Mouse (Mus musculus) heart, adult 2 months (tissue): ENCODE data around the gene Tmem50b. TPM values are rescaled to one million over a fixed set of nuclear protein-coding genes. Genes with fewer than 3 reads are reported as not detected.
A peak's percentile ranks its signal among the peaks of the same experiment; 100 is the strongest.

ENCODE experiments used
- DNase-seq, 2 experiments: peaks; one replicate each; pipeline ENCODE4 v3.0.0; 2021
- H3K27ac ChIP-seq: fragments of 200-600 bp; 2 replicates; pipeline ENCODE4 v1.8.1; 2022
- H3K27me3 ChIP-seq: fragments of 200-500 bp; 2 replicates; pipeline ENCODE4 v1.6.1; 2012; ENCODE audit warnings: mild to moderate bottlenecking, low read length, inconsistent platforms, mixed read lengths; ENCODE audit not compliant: control insufficient read depth, insufficient read depth
- H3K36me3 ChIP-seq: fragments of 200-500 bp; 2 replicates; pipeline ENCODE4 v1.6.1; 2012; ENCODE audit warnings: low read length, inconsistent platforms; ENCODE audit not compliant: control insufficient read depth, insufficient read depth
- H3K4me1 ChIP-seq: fragments of 200-500 bp; 2 replicates; pipeline ENCODE4 v1.6.1; 2011; ENCODE audit warnings: low read length; ENCODE audit not compliant: control insufficient read depth, insufficient read depth
- H3K4me3 ChIP-seq: fragments of 200-600 bp; 2 replicates; pipeline ENCODE4 v1.8.1; 2022
- H3K79me2 ChIP-seq: fragments of 200-500 bp; replicated peaks from 2 replicates; pipeline ENCODE4 v1.6.1; 2012; ENCODE audit warnings: mild to moderate bottlenecking, inconsistent platforms, low read length, moderate library complexity, mixed read lengths; ENCODE audit not compliant: control insufficient read depth, insufficient read depth
- H3K9ac ChIP-seq: fragments of 200-500 bp; 2 replicates; pipeline ENCODE4 v1.6.1; 2012; ENCODE audit warnings: low read depth, mild to moderate bottlenecking, control low read depth, inconsistent platforms, low read length, mixed read lengths
- CTCF ChIP-seq: fragments of 200-600 bp; IDR thresholded peaks from 2 replicates; pipeline ENCODE4 v1.8.1; 2022; ENCODE audit warnings: antibody characterized with exemption, mild to moderate bottlenecking, moderate library complexity
- EP300 ChIP-seq: fragments of 200-500 bp; IDR thresholded peaks from 2 replicates; pipeline ENCODE4 v1.6.1; 2011; ENCODE audit warnings: low read depth, low read length, control low read depth; ENCODE audit not compliant: insufficient read depth
- POLR2A ChIP-seq: fragments of 200-500 bp; IDR thresholded peaks from 2 replicates; pipeline ENCODE4 v1.6.1; 2011; ENCODE audit warnings: mild to moderate bottlenecking, low read depth, low read length, control low read depth; ENCODE audit not compliant: insufficient read depth
- whole genome bisulfite sequencing: fragments of 180-500 bp; shearing (Covaris S2); methylation state at CpG from one replicate; pipeline ENCODE4 v1.1.7; 2018; 5-methylcytosine and 5-hydroxymethylcytosine counted together
- intact Hi-C: fragments of 180-260 bp; cut with DNase I; formaldehyde crosslinking; loops from one replicate; pipeline ENCODE4 v1.15.1; 2025
- polyA plus RNA-seq: library from polyadenylated mRNA; depleted of rRNA; stranded (reverse); fragments of >200 nt; gene quantifications from 2 replicates; pipeline ENCODE4 v1.2.3, GENCODE M21; 2012
- total RNA-seq, 2 experiments: library from RNA; stranded (reverse); gene quantifications; 2 replicates each; pipeline ENCODE4 v1.2.3; 2021

The Tmem50b gene
- total and polyA plus RNA-seq, 3 experiments, result 47.0 to 63.4 (median 62.7) TPM

GRCm38 (mm10) chr16:91595076-91595475 lies 2.5 kb downstream of the Tmem50b start:
- Histone ChIP-seq H3K4me1 (peaks cover 3% of the 10 kb centered on the region; the same call in 1 of the 2 replicates), H3K27me3 (no peaks in the 10 kb centered on the region), H3K9ac (no peak overlapping the region), H3K27ac (no peak overlapping the region), H3K4me3 (no peak overlapping the region), H3K36me3 (no peaks in the 10 kb centered on the region), H3K79me2 (peaks cover 4% of the 10 kb centered on the region; the same call in 1 of the 2 replicates)
- intact Hi-C loops, result loop anchor here (5.0 kb wide), 2 partner anchors 48 to 52 kb away; partner anchors contain the start of genes Gart, Ifngr2 and Son
- WGBS, result 63% methylated on average over 6 of the region's 6 CpGs
- peak; percentile 42 to 70 for DNase-seq
- TF ChIP-seq CTCF (no peak), POLR2A (no peak), EP300 (no peak)

GRCm38 (mm10) chr16:91593262-91593661 lies 4.3 kb downstream of the Tmem50b start:
- H3K79me2 ChIP-seq, result peaks cover 4% of the 10 kb centered on the region
- H3K36me3 ChIP-seq, result no peaks in the 10 kb centered on the region
- 67% methylated on average over 3 of the region's 3 CpGs for WGBS
- intact Hi-C loops, result no loop called here
- H3K27me3 ChIP-seq, result no peaks in the 10 kb centered on the region
- TF ChIP-seq EP300 (no peak), CTCF (no peak), POLR2A (no peak)
- H3K9ac ChIP-seq, result no peak overlapping the region
- peaks cover 3% of the 10 kb centered on the region; the same call in 1 of the 2 replicates for H3K4me1 ChIP-seq
- no peak overlapping the region for H3K4me3 ChIP-seq
- DNase-seq, result no peak
- H3K27ac ChIP-seq, result no peak overlapping the region

- H3K9ac ChIP-seq, result no peak overlapping the region
- intact Hi-C loops, result no loop called here
- TF ChIP-seq POLR2A (no peak), CTCF (no peak), EP300 (no peak)
- no peaks in the 10 kb centered on the region for H3K27me3 ChIP-seq
- H3K4me3 ChIP-seq, result no peak overlapping the region
- peaks cover 3% of the 10 kb centered on the region; the same call in 1 of the 2 replicates for H3K4me1 ChIP-seq
- peaks cover 4% of the 10 kb centered on the region for H3K79me2 ChIP-seq
- DNase-seq, result no peak
- 66% methylated on average over 8 of the region's 8 CpGs for WGBS
- H3K27ac ChIP-seq, result no peak overlapping the region
- H3K36me3 ChIP-seq, result no peaks in the 10 kb centered on the region
Observed at GRCm38 (mm10) chr16:91592162-91592561, 5.4 kb downstream of the Tmem50b start.

- DNase-seq, result no peak
- Histone ChIP-seq H3K9ac (no peak overlapping the region), H3K27me3 (no peaks in the 10 kb centered on the region), H3K27ac (no peak overlapping the region), H3K79me2 (peaks cover 4% of the 10 kb centered on the region), H3K36me3 (no peaks in the 10 kb centered on the region), H3K4me3 (no peak overlapping the region), H3K4me1 (no peaks in the 10 kb centered on the region)
- intact Hi-C loops, result no loop called here
- TF ChIP-seq CTCF (no peak), POLR2A (no peak), EP300 (no peak)
- 83% methylated on average over 3 of the region's 3 CpGs for WGBS
Observed at GRCm38 (mm10) chr16:91588703-91589102, 8.9 kb downstream of the Tmem50b start.

GRCm38 (mm10) chr16:91587730-91588453 lies 9.7 kb downstream of the Tmem50b start:
- Histone ChIP-seq H3K36me3 (no peaks in the 10 kb centered on the region), H3K4me1 (no peaks in the 10 kb centered on the region), H3K27ac (no peak overlapping the region), H3K79me2 (peaks cover 4% of the 10 kb centered on the region), H3K27me3 (no peaks in the 10 kb centered on the region), H3K9ac (no peak overlapping the region), H3K4me3 (no peak overlapping the region)
- 72% methylated on average over 6 of the region's 6 CpGs for WGBS
- TF ChIP-seq CTCF (no peak), EP300 (no peak), POLR2A (no peak)
- no peak for DNase-seq
- intact Hi-C loops, result no loop called here

GRCm38 (mm10) chr16:91586244-91586643 lies 11.4 kb downstream of the Tmem50b start:
- WGBS, result 85% methylated on average over 6 of the region's 6 CpGs
- TF ChIP-seq CTCF, result no peak
- TF ChIP-seq EP300, result no peak
- no peak for TF ChIP-seq POLR2A
- peaks cover 2% of the 10 kb centered on the region for H3K79me2 ChIP-seq
- H3K36me3 ChIP-seq, result no peaks in the 10 kb centered on the region
- no peak for DNase-seq
- H3K27ac ChIP-seq, result no peak overlapping the region
- intact Hi-C loops, result no loop called here
- no peak overlapping the region for H3K9ac ChIP-seq
- H3K4me1 ChIP-seq, result no peaks in the 10 kb centered on the region
- H3K27me3 ChIP-seq, result no peaks in the 10 kb centered on the region
- H3K4me3 ChIP-seq, result no peak overlapping the region
